In the genomic region with DNA sequence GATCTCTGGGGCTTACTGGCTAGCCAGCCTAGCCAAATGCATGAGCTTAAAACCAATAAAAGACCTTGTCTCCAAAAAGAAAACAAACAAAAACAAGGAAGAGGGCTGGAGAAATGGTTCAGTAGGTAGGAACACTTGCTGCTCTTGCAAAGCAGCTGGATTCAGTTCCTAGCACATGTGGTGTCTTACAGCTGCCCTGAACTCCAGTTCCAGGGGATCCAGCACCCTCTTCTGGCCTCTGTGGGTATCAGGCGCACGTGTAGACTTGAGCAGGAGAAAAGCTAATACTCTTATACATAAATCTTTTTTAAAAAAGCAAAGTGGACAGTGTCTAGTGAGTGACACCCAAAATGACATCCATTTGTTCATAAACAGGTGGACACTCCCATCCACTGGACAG, we compare ENCODE assay signal across 15 mouse cellular contexts. TPM values are rescaled to one million over a fixed set of nuclear protein-coding genes. Genes with fewer than 3 reads are reported as not detected.
DNase-seq lines count a peak whose midpoint lies in the region; ATAC-seq and TF ChIP-seq lines count a peak whose summit lies in the region.
"Had no signal": no experiment of that assay in that cellular context is flagged by ENCODE, and none has a peak within 500 bp of the region (broad histone marks: within the 10 kb centered on the region; RNA-seq: fewer than 3 reads in every experiment).

No protein-coding gene starts in this region.

- peak; percentile 23; the same call in 1 of the 2 replicates for TF ChIP-seq CTCF in lung, adult 2 months (IDR thresholded peaks at IDR 0.05; ENCODE audit: insufficient read depth, low read length)
- peak; percentile 29 for TF ChIP-seq CTCF in E14TG2a.4 (conservative IDR thresholded peaks at IDR 0.05; ENCODE audit: low read length)
- TF ChIP-seq CTCF in small intestine, adult 2 months (IDR thresholded peaks at IDR 0.05; ENCODE audit: extremely low read depth, insufficient read length, insufficient replicate concordance, low read depth, low read length): 0 out of 2 replicates have a peak, but pooled peaks have one; percentile 11
- TF ChIP-seq CTCF in forebrain, postnatal 0 days (IDR thresholded peaks at IDR 0.05; ENCODE audit: low read depth): no peak

- H3K4me2 ChIP-seq in forebrain, postnatal 0 days (ENCODE audit: low read depth): no peak overlapping the region

- no peak overlapping the region for H3K9ac ChIP-seq in forebrain, postnatal 0 days

- no peak for ATAC-seq in forebrain, postnatal 0 days
- ATAC-seq: activated CD4-positive, CD25-positive, alpha-beta regulatory T cell, adult 4 months; hindbrain, embryonic 16.5 days had no signal

- WGBS in lung, adult 2 months: 88% methylated on average over 2 of the region's 2 CpGs
- 89% methylated on average over 2 of the region's 2 CpGs for WGBS in small intestine, adult 2 months
- WGBS in forebrain, postnatal 0 days: 88% methylated on average over 2 of the region's 2 CpGs

- H3K4me1 ChIP-seq in lung, adult 2 months (ENCODE audit: control insufficient read depth, insufficient read depth, low read length): no peaks in the 10 kb centered on the region
- peaks cover 65% of the 10 kb centered on the region for H3K4me1 ChIP-seq in E14TG2a.4 (replicated peaks; ENCODE audit: low read depth, low read length)
- H3K4me1 ChIP-seq in small intestine, adult 2 months (ENCODE audit: control insufficient read depth, insufficient read depth, insufficient read length, low read length): peaks cover 8% of the 10 kb centered on the region; the same call in 1 of the 2 replicates
- H3K4me1 ChIP-seq in forebrain, postnatal 0 days (ENCODE audit: insufficient read depth): no peaks in the 10 kb centered on the region

- no peak for TF ChIP-seq POLR2A in lung, adult 2 months (IDR thresholded peaks at IDR 0.05; ENCODE audit: borderline replicate concordance, extremely low read depth, low read depth, low read length)
- TF ChIP-seq POLR2A in small intestine, adult 2 months (IDR thresholded peaks at IDR 0.05; ENCODE audit: low read depth, low read length): no peak

- H3K4me3 ChIP-seq in lung, adult 2 months (replicated peaks; ENCODE audit: extremely low read depth, low read depth, low read length): no peak overlapping the region
- H3K4me3 ChIP-seq in E14TG2a.4 (replicated peaks; ENCODE audit: low read length): no peak overlapping the region
- no peak overlapping the region for H3K4me3 ChIP-seq in small intestine, adult 2 months (ENCODE audit: low read depth, low read length)
- H3K4me3 ChIP-seq in forebrain, postnatal 0 days (ENCODE audit: low read depth, low read length): no peak overlapping the region
- H3K4me3 ChIP-seq: heart, embryonic 10.5 days; left cerebral cortex, adult 2 months had no signal

- H3K27ac ChIP-seq in small intestine, adult 2 months (ENCODE audit: insufficient read depth, low read depth, low read length): no peak overlapping the region
- no peak overlapping the region for H3K27ac ChIP-seq in forebrain, postnatal 0 days (ENCODE audit: low read depth, low read length)
- H3K27ac ChIP-seq: heart, embryonic 10.5 days; left cerebral cortex, adult 2 months had no signal

- DNase-seq in lung, adult 2 months: no peak
- no peak for DNase-seq in lung, postnatal 25 days (ENCODE audit: low spot score)
- peak; percentile 26 for DNase-seq in MN1 (ENCODE audit: low spot score)
- DNase-seq in forebrain, postnatal 0 days: no peak
- DNase-seq in urinary bladder, postnatal 14 days (ENCODE audit: low spot score): no peak
- DNase-seq: cerebellum, adult 18-20 months; kidney, adult 9 months; lung, adult 18-20 months had no signal

- no peaks in the 10 kb centered on the region for H3K9me3 ChIP-seq in E14TG2a.4 (ENCODE audit: low read length)
- H3K9me3 ChIP-seq in forebrain, postnatal 0 days (ENCODE audit: low read length): no peaks in the 10 kb centered on the region
- H3K9me3 ChIP-seq: G1E; heart, embryonic 10.5 days had no signal

- peaks cover 99% of the 10 kb centered on the region for H3K36me3 ChIP-seq in E14TG2a.4 (ENCODE audit: insufficient read depth, low read length)
- peaks cover 25% of the 10 kb centered on the region for H3K36me3 ChIP-seq in small intestine, adult 2 months (ENCODE audit: control insufficient read depth, insufficient read depth, low read length)
- no peaks in the 10 kb centered on the region for H3K36me3 ChIP-seq in forebrain, postnatal 0 days (ENCODE audit: insufficient read depth)

- H3K27me3 ChIP-seq in E14TG2a.4 (ENCODE audit: insufficient read depth, low read length): no peaks in the 10 kb centered on the region
- no peaks in the 10 kb centered on the region for H3K27me3 ChIP-seq in small intestine, adult 2 months (ENCODE audit: control insufficient read depth, insufficient read depth, low read length)
- no peaks in the 10 kb centered on the region for H3K27me3 ChIP-seq in forebrain, postnatal 0 days (ENCODE audit: insufficient read depth, low read length)

RNA-seq across cellular contexts. Expression of gene Prc1, which starts 7.3 kb away (rescaled TPM):
- polyA plus RNA-seq in lung, adult 2 months (2012; rRNA removed): 2.0 and 5.2 TPM in 2 replicates
- 6.6 and 15.0 TPM in 2 replicates for polyA plus RNA-seq in small intestine, adult 2 months (2012; rRNA removed)
- total RNA-seq in forebrain, postnatal 0 days (2014; rRNA removed): 12.2 and 17.1 TPM in 2 replicates
- polyA plus RNA-seq in forebrain, postnatal 0 days (2015; fragmentation: Nextera tagmentation; extraction: Ambion mirVana): 19.0 and 23.9 TPM in 2 replicates

RNA-seq across cellular contexts. Expression of gene Rccd1, which starts 22.7 kb away (rescaled TPM):
- polyA plus RNA-seq in lung, adult 2 months (2012; rRNA removed): 10.8 and 12.2 TPM in 2 replicates
- 3.0 and 3.3 TPM in 2 replicates for polyA plus RNA-seq in small intestine, adult 2 months (2012; rRNA removed)
- 25.2 and 38.9 TPM in 2 replicates for total RNA-seq in forebrain, postnatal 0 days (2014; rRNA removed)
- polyA plus RNA-seq in forebrain, postnatal 0 days (2015; fragmentation: Nextera tagmentation; extraction: Ambion mirVana): 3.5 and 7.0 TPM in 2 replicates

RNA-seq across cellular contexts. Expression of gene Vps33b, which starts 32.1 kb away (rescaled TPM):
- polyA plus RNA-seq in lung, adult 2 months (2012; rRNA removed): 11.9 and 14.4 TPM in 2 replicates
- 8.8 and 17.8 TPM in 2 replicates for polyA plus RNA-seq in small intestine, adult 2 months (2012; rRNA removed)
- 37.5 and 41.0 TPM in 2 replicates for total RNA-seq in forebrain, postnatal 0 days (2014; rRNA removed)
- 8.3 and 15.0 TPM in 2 replicates for polyA plus RNA-seq in forebrain, postnatal 0 days (2015; fragmentation: Nextera tagmentation; extraction: Ambion mirVana)

RNA-seq across cellular contexts. Expression of gene Unc45a, which starts 39.3 kb away (rescaled TPM):
- 102 and 105 TPM in 2 replicates for polyA plus RNA-seq in lung, adult 2 months (2012; rRNA removed)
- 37.1 and 66.6 TPM in 2 replicates for polyA plus RNA-seq in small intestine, adult 2 months (2012; rRNA removed)
- 49.2 and 69.4 TPM in 2 replicates for total RNA-seq in forebrain, postnatal 0 days (2014; rRNA removed)
- 35.2 and 50.1 TPM in 2 replicates for polyA plus RNA-seq in forebrain, postnatal 0 days (2015; fragmentation: Nextera tagmentation; extraction: Ambion mirVana)

RNA-seq across cellular contexts. Expression of gene Ngrn, which starts 40.5 kb away (rescaled TPM):
- 21.0 and 26.2 TPM in 2 replicates for polyA plus RNA-seq in lung, adult 2 months (2012; rRNA removed)
- polyA plus RNA-seq in small intestine, adult 2 months (2012; rRNA removed): 8.9 and 12.3 TPM in 2 replicates
- 67.2 and 74.9 TPM in 2 replicates for total RNA-seq in forebrain, postnatal 0 days (2014; rRNA removed)
- polyA plus RNA-seq in forebrain, postnatal 0 days (2015; fragmentation: Nextera tagmentation; extraction: Ambion mirVana): 71.4 and 72.0 TPM in 2 replicates
